Mouse (Mus musculus) forebrain, embryonic 14.5 days (tissue): ENCODE results near the gene 4430402I18Rik. TPM values are rescaled to one million over a fixed set of nuclear protein-coding genes. Genes with fewer than 3 reads are reported as not detected.

Experiments used
- ATAC-seq: fragments of 200-750 bp; cut with Nextera tagmentation; 2 replicates; pipeline ENCODE4 v1.8.0; 2017; ENCODE audit warnings: mild to moderate bottlenecking, moderate library complexity
- DNase-seq: peaks from one replicate; pipeline ENCODE4 v3.0.0-alpha.2; 2015; ENCODE audit warnings: low spot score
- H3K27ac ChIP-seq: fragments of 300-500 bp; sonication (generic); 2 replicates; pipeline ENCODE4 v1.5.1; 2014; ENCODE audit warnings: low read depth, mild to moderate bottlenecking, control low read depth, low read length, moderate library complexity
- H3K27me3 ChIP-seq: fragments of 300-500 bp; sonication (generic); replicated peaks from 2 replicates; pipeline ENCODE4 v1.6.1; 2014; ENCODE audit warnings: low read length, control low read depth, mixed read lengths; ENCODE audit not compliant: control insufficient read depth, insufficient read depth
- H3K36me3 ChIP-seq: fragments of 300-500 bp; sonication (generic); 2 replicates; pipeline ENCODE4 v1.6.1; 2014; ENCODE audit warnings: low read length, control low read depth; ENCODE audit not compliant: control insufficient read depth, insufficient read depth
- H3K4me1 ChIP-seq: fragments of 300-500 bp; sonication (generic); 2 replicates; pipeline ENCODE4 v1.6.1; 2014; ENCODE audit warnings: antibody characterized with exemption, low read length, control low read depth; ENCODE audit not compliant: control insufficient read depth, insufficient read depth
- H3K4me2 ChIP-seq: fragments of 300-500 bp; sonication (generic); 2 replicates; pipeline ENCODE4 v1.6.1; 2014; ENCODE audit warnings: mild to moderate bottlenecking, control low read depth, low read length
- H3K4me3 ChIP-seq: fragments of 300-500 bp; sonication (generic); 2 replicates; pipeline ENCODE4 v1.5.1; 2014; ENCODE audit warnings: low read depth, low read length, control low read depth
- H3K9ac ChIP-seq: fragments of 300-500 bp; sonication (generic); 2 replicates; pipeline ENCODE4 v1.6.1; 2014; ENCODE audit warnings: mild to moderate bottlenecking, low read length, control low read depth, moderate library complexity
- H3K9me3 ChIP-seq: fragments of 300-500 bp; sonication (generic); replicated peaks from 2 replicates; pipeline ENCODE4 v1.6.1; 2016; ENCODE audit warnings: low read length, control low read depth, mixed read lengths; ENCODE audit not compliant: control insufficient read depth
- WGBS: fragments of 180-500 bp; shearing (Covaris S2); extraction: QIAGEN DNeasy Blood & Tissue Kit; methylation state at CpG from one replicate; pipeline ENCODE4 v1.1.7; 2014; 5-methylcytosine and 5-hydroxymethylcytosine counted together
- polyA plus RNA-seq: library from polyadenylated mRNA; unstranded; fragments of >200 nt; fragmentation: Nextera tagmentation; extraction: Ambion mirVana; gene quantifications from 2 replicates; pipeline ENCODE4 v1.2.1, GENCODE M21; 2014

4430402I18Rik gene
- polyA plus RNA-seq, 1 experiment from 2014 or later = 2.1 TPM

- Histone ChIP-seq H3K4me3 (peak overlapping the region; percentile 34), H3K4me2 (peak overlapping the region; percentile 62), H3K27ac (no peak overlapping the region), H3K9ac (peak overlapping the region; percentile 49), H3K4me1 (peaks cover 2% of the 10 kb centered on the region; the same call in 1 of the 2 replicates), H3K36me3 (no peaks in the 10 kb centered on the region), H3K27me3 (0 out of 2 replicates have a peak, but pooled peaks cover 2% of the 10 kb centered on the region), H3K9me3 (no peaks in the 10 kb centered on the region; the same call in 1 of the 2 replicates)
- peak; percentile 93 for ATAC-seq
- peak; percentile 82 for DNase-seq
- 21% methylated on average over 35 of the region's 35 CpGs for WGBS
These were observed 7.4 kb upstream of the 4430402I18Rik start for GRCm38 (mm10) chr19:28974862-28975611.

GRCm38 (mm10) chr19:28970251-28970650, 2.7 kb upstream of the 4430402I18Rik start:
- Histone ChIP-seq H3K27me3 (0 out of 2 replicates have a peak, but pooled peaks cover 2% of the 10 kb centered on the region), H3K4me2 (no peak overlapping the region), H3K4me1 (peaks cover 11% of the 10 kb centered on the region), H3K4me3 (no peak overlapping the region), H3K36me3 (no peaks in the 10 kb centered on the region), H3K9ac (no peak overlapping the region), H3K9me3 (no peaks in the 10 kb centered on the region; the same call in 1 of the 2 replicates), H3K27ac (no peak overlapping the region)
- DNase-seq = no peak
- ATAC-seq = no peak
- 88% methylated on average over 11 of the region's 11 CpGs for WGBS

GRCm38 (mm10) chr19:28969231-28969630, 1.6 kb upstream of the 4430402I18Rik start:
- Histone ChIP-seq H3K4me1 (peaks cover 18% of the 10 kb centered on the region), H3K27ac (no peak overlapping the region), H3K9ac (no peak overlapping the region), H3K36me3 (no peaks in the 10 kb centered on the region), H3K9me3 (no peaks in the 10 kb centered on the region), H3K4me2 (no peak overlapping the region), H3K27me3 (no peaks in the 10 kb centered on the region), H3K4me3 (no peak overlapping the region)
- no peak for ATAC-seq
- 86% methylated on average over 5 of the region's 5 CpGs for WGBS
- DNase-seq = no peak

DNA sequence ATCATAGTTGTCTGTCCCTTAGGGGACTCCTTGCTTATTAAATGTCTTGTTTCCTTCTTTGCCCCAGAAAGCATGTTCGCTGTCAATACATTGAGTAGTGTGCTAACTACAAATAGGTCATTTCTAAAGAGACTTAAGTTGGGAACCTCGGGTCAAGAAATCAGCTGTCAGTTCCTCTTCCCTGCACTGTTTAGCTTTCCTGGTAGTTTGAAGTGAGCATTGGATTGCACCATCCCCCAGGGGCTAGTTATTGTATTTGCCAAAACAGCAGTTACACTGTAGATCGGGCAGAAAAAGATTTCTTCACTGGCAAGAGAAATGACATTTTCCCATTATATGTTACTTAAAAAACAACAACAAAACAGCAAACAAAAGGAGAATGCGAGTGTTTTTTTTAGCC, 578 bp upstream of the 4430402I18Rik start:
- H3K4me2 ChIP-seq = no peak overlapping the region
- H3K9ac ChIP-seq = no peak overlapping the region
- no peaks in the 10 kb centered on the region for H3K9me3 ChIP-seq
- H3K27me3 ChIP-seq = no peaks in the 10 kb centered on the region
- no peaks in the 10 kb centered on the region for H3K36me3 ChIP-seq
- ATAC-seq = no peak
- H3K27ac ChIP-seq = no peak overlapping the region
- 71% methylated on average over 4 of the region's 4 CpGs for WGBS
- no peak for DNase-seq
- peaks cover 18% of the 10 kb centered on the region for H3K4me1 ChIP-seq
- H3K4me3 ChIP-seq = no peak overlapping the region

DNA sequence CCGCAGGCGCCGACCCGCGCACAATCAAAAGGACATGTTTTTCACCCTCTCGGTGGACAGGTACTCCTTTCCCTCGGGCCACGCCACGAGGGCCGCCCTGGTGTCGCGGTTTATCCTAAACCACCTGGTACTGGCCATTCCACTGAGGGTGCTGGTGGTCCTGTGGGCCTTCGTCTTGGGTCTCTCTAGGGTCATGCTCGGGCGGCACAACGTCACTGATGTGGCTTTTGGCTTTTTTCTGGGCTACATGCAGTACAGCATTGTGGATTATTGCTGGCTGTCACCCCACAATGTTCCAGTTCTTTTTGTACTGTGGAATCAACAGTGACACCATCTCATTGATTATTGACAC, 3.1 kb downstream of the 4430402I18Rik start:
- ATAC-seq (peak; percentile 9), DNase-seq (no peak)
- Histone ChIP-seq H3K9me3 (no peaks in the 10 kb centered on the region), H3K4me2 (peak overlapping the region; percentile 86), H3K27ac (peak overlapping the region; percentile 85), H3K9ac (peak overlapping the region; percentile 91), H3K36me3 (no peaks in the 10 kb centered on the region), H3K27me3 (no peaks in the 10 kb centered on the region), H3K4me3 (peak overlapping the region; percentile 76), H3K4me1 (peaks cover 18% of the 10 kb centered on the region)
- WGBS = 5% methylated on average over 16 of the region's 16 CpGs

DNA sequence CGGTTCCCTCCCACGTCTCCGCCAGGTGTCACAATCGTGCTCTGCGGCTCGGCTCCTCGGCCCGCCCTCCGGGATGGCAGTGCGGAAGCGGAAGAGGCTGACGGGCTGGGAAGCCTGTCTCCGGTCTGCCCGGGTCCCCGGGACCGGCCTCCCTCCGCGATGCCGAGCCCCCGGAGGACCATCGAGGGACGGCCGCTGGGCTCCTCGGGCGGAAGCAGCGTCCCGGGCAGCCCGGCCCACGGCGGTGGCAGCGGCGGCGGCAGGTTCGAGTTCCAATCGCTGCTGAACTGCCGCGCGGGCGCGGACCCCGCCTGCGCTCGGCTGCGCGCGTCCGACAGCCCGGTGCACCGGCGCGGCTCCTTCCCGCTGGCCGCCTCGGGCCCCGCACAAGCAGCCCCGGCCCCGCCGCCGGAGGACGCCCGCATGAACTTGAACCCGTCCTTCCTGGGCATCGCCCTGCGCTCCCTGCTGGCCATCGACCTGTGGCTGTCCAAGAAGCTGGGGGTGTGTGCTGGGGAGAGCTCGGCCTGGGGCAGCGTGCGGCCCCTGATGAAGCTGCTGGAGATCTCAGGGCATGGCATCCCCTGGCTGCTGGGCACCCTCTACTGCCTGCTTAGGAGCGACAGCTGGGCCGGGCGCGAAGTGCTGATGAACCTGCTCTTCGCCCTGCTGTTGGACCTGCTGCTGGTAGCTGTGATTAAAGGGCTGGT, 3.6 kb downstream of the 4430402I18Rik start, which contains the start of gene Plpp6:
TSS of gene Plpp6 (plus strand) at position 112 of the 710 bp plus-strand sequence.
- Histone ChIP-seq H3K36me3 (no peaks in the 10 kb centered on the region), H3K4me3 (peak within 1 kb of the TSS; percentile 76), H3K9me3 (no peaks in the 10 kb centered on the region), H3K27ac (peak within 1 kb of the TSS; percentile 85), H3K4me2 (peak within 1 kb of the TSS; percentile 86), H3K9ac (peak within 1 kb of the TSS; percentile 91), H3K27me3 (no peaks in the 10 kb centered on the region), H3K4me1 (peaks cover 18% of the 10 kb centered on the region)
- DNase-seq (peak; percentile 87), ATAC-seq (peak; percentile 88)
- WGBS = under 1% methylated on average over 67 of the region's 73 CpGs

GRCm38 (mm10) chr19:28963513-28963841, 4.1 kb downstream of the 4430402I18Rik start:
- H3K4me3 ChIP-seq = peak overlapping the region; percentile 76
- H3K27me3 ChIP-seq = no peaks in the 10 kb centered on the region
- H3K9me3 ChIP-seq = no peaks in the 10 kb centered on the region
- peak overlapping the region; percentile 86 for H3K4me2 ChIP-seq
- 3% methylated on average over 4 of the region's 4 CpGs for WGBS
- H3K4me1 ChIP-seq = peaks cover 18% of the 10 kb centered on the region
- no peaks in the 10 kb centered on the region for H3K36me3 ChIP-seq
- peak overlapping the region; percentile 91 for H3K9ac ChIP-seq
- DNase-seq (no peak), ATAC-seq (no peak)
- peak overlapping the region; percentile 85; the same call in 1 of the 2 replicates for H3K27ac ChIP-seq

GRCm38 (mm10) chr19:28963113-28963512, 4.5 kb downstream of the 4430402I18Rik start:
- Histone ChIP-seq H3K36me3 (no peaks in the 10 kb centered on the region), H3K9ac (peak overlapping the region; percentile 5; the same call in 1 of the 2 replicates), H3K4me2 (peak overlapping the region; percentile 86), H3K27ac (no peak overlapping the region), H3K9me3 (no peaks in the 10 kb centered on the region), H3K4me1 (peaks cover 18% of the 10 kb centered on the region), H3K27me3 (no peaks in the 10 kb centered on the region), H3K4me3 (no peak overlapping the region)
- DNase-seq = peak; percentile 53
- no peak for ATAC-seq
- WGBS = 29% methylated on average over 3 of the region's 3 CpGs

- no peaks in the 10 kb centered on the region for H3K9me3 ChIP-seq
- no peaks in the 10 kb centered on the region for H3K4me1 ChIP-seq
- WGBS = 47% methylated on average over 5 of the region's 5 CpGs
- no peak overlapping the region for H3K9ac ChIP-seq
- H3K36me3 ChIP-seq = no peaks in the 10 kb centered on the region
- H3K4me2 ChIP-seq = no peak overlapping the region
- no peak overlapping the region for H3K4me3 ChIP-seq
- peak; percentile 5 for DNase-seq
- H3K27ac ChIP-seq = no peak overlapping the region
- no peaks in the 10 kb centered on the region for H3K27me3 ChIP-seq
- ATAC-seq = no peak
These were observed 16.3 kb downstream of the 4430402I18Rik start for GRCm38 (mm10) chr19:28951251-28951650.
